Mouse (Mus musculus): ENCODE measurements around the gene Mrpl4.

DNA sequence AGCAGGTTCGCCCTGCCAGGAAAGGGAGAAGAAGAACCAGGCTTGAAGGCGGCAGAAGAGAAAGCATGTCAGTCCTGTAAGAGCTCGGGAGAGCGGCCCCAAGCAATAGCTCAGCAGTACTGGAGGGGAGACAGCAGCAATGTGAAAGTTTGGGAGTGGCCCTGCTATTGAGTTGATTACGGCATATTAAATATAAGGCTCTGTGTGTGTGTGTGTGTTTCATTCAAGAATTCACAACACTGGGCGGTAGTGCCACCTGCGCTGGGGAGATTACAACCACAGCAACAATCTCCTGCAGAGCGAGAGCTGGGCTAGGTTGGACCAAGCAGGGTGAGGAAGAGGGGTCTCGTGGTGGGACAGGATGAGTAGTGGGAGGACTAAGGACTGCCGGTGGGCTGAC is 49.0 kb downstream of the Mrpl4 start:
- TF ChIP-seq CTCF (IDR thresholded peaks at IDR 0.05; ENCODE audit: low read depth, low read length) (no peak), POLR2A (IDR thresholded peaks at IDR 0.05; ENCODE audit: insufficient read depth, low read length) (no peak)
